ENCODE assay signal across 8 mouse cellular contexts in the genomic region with DNA sequence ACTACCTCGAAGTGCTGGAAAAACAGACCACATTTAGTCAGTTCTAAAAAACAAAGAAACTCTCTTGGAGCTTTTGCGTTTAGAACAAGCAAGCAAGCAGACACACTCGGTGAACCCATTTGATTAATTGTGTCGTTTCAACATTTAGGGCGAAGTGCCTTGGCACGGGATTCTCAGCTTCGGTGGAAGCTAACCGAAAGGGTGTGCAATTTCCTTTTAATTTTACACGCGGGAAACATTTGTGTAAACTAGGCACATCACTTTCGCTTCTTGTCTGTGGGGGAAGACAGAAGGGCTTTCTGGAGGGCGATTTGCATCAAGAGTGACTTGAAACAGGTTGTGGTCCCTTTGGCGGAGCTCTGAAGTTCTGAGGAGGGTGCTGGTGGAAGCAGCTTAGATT. TPM values are rescaled to one million over a fixed set of nuclear protein-coding genes. Genes with fewer than 3 reads are reported as not detected.
A peak's percentile ranks its signal among the peaks of the same experiment; 100 is the strongest.
DNase-seq lines count a peak whose midpoint lies in the region; ATAC-seq and TF ChIP-seq lines count a peak whose summit lies in the region.

No protein-coding gene starts in this region.

- ATAC-seq in lung, postnatal 0 days = no peak
- ATAC-seq in limb, embryonic 12.5 days (ENCODE audit: insufficient number of reproducible peaks, insufficient read depth, low FRiP score, low TSS enrichment, low read depth) = no peak

- H3K4me3 ChIP-seq in lung, postnatal 0 days (ENCODE audit: low read depth, low read length) = peak overlapping the region; percentile 41
- H3K4me3 ChIP-seq in limb, embryonic 12.5 days (replicated peaks) = peak overlapping the region; percentile 52

- whole genome bisulfite sequencing in lung, postnatal 0 days = 2% methylated on average over 13 of the region's 13 CpGs
- WGBS in limb, embryonic 12.5 days = 5% methylated on average over 13 of the region's 13 CpGs

- no peak overlapping the region for H3K9ac ChIP-seq in lung, postnatal 0 days (replicated peaks; ENCODE audit: low read depth)
- H3K9ac ChIP-seq in limb, embryonic 12.5 days (replicated peaks) = peak overlapping the region; percentile 52

- H3K4me2 ChIP-seq in lung, postnatal 0 days (replicated peaks; ENCODE audit: low read depth, low read length) = peak overlapping the region; percentile 70
- H3K4me2 ChIP-seq in limb, embryonic 12.5 days = peak overlapping the region; percentile 90

- H3K9me3 ChIP-seq in lung, postnatal 0 days (ENCODE audit: low read length) = no peaks in the 10 kb centered on the region
- H3K9me3 ChIP-seq in limb, embryonic 12.5 days = no peaks in the 10 kb centered on the region

- peak; percentile 7 for DNase-seq in cerebellum, adult 11-12 months
- DNase-seq in cerebellum, adult 8-10 months = no peak
- no peak for DNase-seq in lung, postnatal 0 days (ENCODE audit: low spot score)
- DNase-seq in lung, adult 18-20 months = no peak
- DNase-seq in retina, embryonic 14.5 days (ENCODE audit: low spot score) = peak; percentile 24
- no peak for DNase-seq in urinary bladder, postnatal 4 days (ENCODE audit: low spot score in 2 of 2)
- no peak for DNase-seq in lung, postnatal 10 days

- no peaks in the 10 kb centered on the region for H3K4me1 ChIP-seq in lung, postnatal 0 days (ENCODE audit: insufficient read depth, low read depth, low read length)
- H3K4me1 ChIP-seq in limb, embryonic 12.5 days (replicated peaks) = peaks cover 20% of the 10 kb centered on the region; the same call in 1 of the 2 replicates

- no peak overlapping the region for H3K27ac ChIP-seq in lung, postnatal 0 days (ENCODE audit: low read length)
- no peak overlapping the region for H3K27ac ChIP-seq in limb, embryonic 12.5 days

- peaks cover 20% of the 10 kb centered on the region for H3K27me3 ChIP-seq in lung, postnatal 0 days (replicated peaks; ENCODE audit: insufficient read depth, low read length)
- H3K27me3 ChIP-seq in limb, embryonic 12.5 days = peaks cover 41% of the 10 kb centered on the region

- H3K36me3 ChIP-seq in lung, postnatal 0 days (ENCODE audit: insufficient read depth, low read length) = no peaks in the 10 kb centered on the region
- H3K36me3 ChIP-seq in limb, embryonic 12.5 days = no peaks in the 10 kb centered on the region

- TF ChIP-seq EP300 in lung, postnatal 0 days (IDR thresholded peaks at IDR 0.05) = no peak

- no peak for TF ChIP-seq CTCF in lung, postnatal 0 days (IDR thresholded peaks at IDR 0.05)

RNA-seq across cellular contexts. Expression of gene Slitrk5, which starts 6.9 kb away (rescaled TPM):
- 0.02 and 0.07 TPM in 2 replicates for polyA plus RNA-seq in lung, postnatal 0 days (2015; fragmentation: Nextera tagmentation; extraction: Ambion mirVana)
- polyA plus RNA-seq in limb, embryonic 12.5 days (2016; fragmentation: Nextera tagmentation; extraction: Ambion mirVana) = 7.5 and 9.3 TPM in 2 replicates

Comparison
In these comparisons a context has a peak if more than half of its experiments do, and no peak if none do; other contexts are left out.
1. DNase-seq: peak in cerebellum, adult 11-12 months (single experiment) and retina, embryonic 14.5 days (single experiment); none in cerebellum, adult 8-10 months (single experiment), lung, postnatal 0 days (single experiment), lung, adult 18-20 months (0 of 2), urinary bladder, postnatal 4 days (0 of 2) and lung, postnatal 10 days (single experiment).